Mouse (Mus musculus): ENCODE data around the gene 1810013L24Rik. TPM values are rescaled to one million over a fixed set of nuclear protein-coding genes. Genes with fewer than 3 reads are reported as not detected.
A peak's percentile ranks its signal among the peaks of the same experiment; 100 is the strongest.

The 1810013L24Rik gene
- polyA plus RNA-seq, 1 experiment from 2014 or later = 17.8 TPM

GRCm38 (mm10) chr16:8848309-8849068 lies 18.6 kb downstream of the 1810013L24Rik start:
- Histone ChIP-seq H3K9ac (ENCODE audit: low read length) (no peak overlapping the region), H3K27me3 (ENCODE audit: control insufficient read depth, insufficient read depth, low read length) (no peaks in the 10 kb centered on the region), H3K36me3 (ENCODE audit: control insufficient read depth, insufficient read depth, low read length) (peaks cover 5% of the 10 kb centered on the region), H3K9me3 (replicated peaks; ENCODE audit: control insufficient read depth, low read length) (no peaks in the 10 kb centered on the region), H3K4me3 (replicated peaks; ENCODE audit: low read length) (no peak overlapping the region), H3K27ac (ENCODE audit: low read length) (no peak overlapping the region), H3K4me1 (ENCODE audit: control insufficient read depth, insufficient read depth, low read length) (0 out of 2 replicates have a peak, but pooled peaks cover 3% of the 10 kb centered on the region), H3K4me2 (ENCODE audit: low read depth, low read length) (no peak overlapping the region)
- WGBS = 71% methylated on average over 4 of the region's 4 CpGs
- ATAC-seq (ENCODE audit: insufficient read depth, low FRiP score) = no peak

- no peak overlapping the region for H3K4me3 ChIP-seq (replicated peaks; ENCODE audit: low read length)
- H3K9ac ChIP-seq (ENCODE audit: low read length) = no peak overlapping the region
- H3K4me2 ChIP-seq (ENCODE audit: low read depth, low read length) = no peak overlapping the region
- peak; percentile 53; the same call in 1 of the 2 replicates for ATAC-seq (ENCODE audit: insufficient read depth, low FRiP score)
- no peaks in the 10 kb centered on the region for H3K27me3 ChIP-seq (ENCODE audit: control insufficient read depth, insufficient read depth, low read length)
- WGBS = 50% methylated on average over 1 of the region's 1 CpGs
- peaks cover 5% of the 10 kb centered on the region for H3K36me3 ChIP-seq (ENCODE audit: control insufficient read depth, insufficient read depth, low read length)
- no peak overlapping the region for H3K27ac ChIP-seq (ENCODE audit: low read length)
- 0 out of 2 replicates have a peak, but pooled peaks cover 3% of the 10 kb centered on the region for H3K4me1 ChIP-seq (ENCODE audit: control insufficient read depth, insufficient read depth, low read length)
- no peaks in the 10 kb centered on the region for H3K9me3 ChIP-seq (replicated peaks; ENCODE audit: control insufficient read depth, low read length)
Observed at GRCm38 (mm10) chr16:8849929-8850328, 20.0 kb downstream of the 1810013L24Rik start.

- no peak overlapping the region for H3K27ac ChIP-seq (ENCODE audit: low read length)
Observed at GRCm38 (mm10) chr16:8855143-8855542, 25.2 kb downstream of the 1810013L24Rik start.

GRCm38 (mm10) chr16:8856820-8857219 lies 26.9 kb downstream of the 1810013L24Rik start:
- ATAC-seq (ENCODE audit: insufficient read depth, low FRiP score) = no peak
- WGBS = 86% methylated on average over 2 of the region's 2 CpGs
- Histone ChIP-seq H3K27me3 (ENCODE audit: control insufficient read depth, insufficient read depth, low read length) (no peaks in the 10 kb centered on the region), H3K9ac (ENCODE audit: low read length) (no peak overlapping the region), H3K4me3 (replicated peaks; ENCODE audit: low read length) (no peak overlapping the region), H3K4me1 (ENCODE audit: control insufficient read depth, insufficient read depth, low read length) (no peaks in the 10 kb centered on the region), H3K36me3 (ENCODE audit: control insufficient read depth, insufficient read depth, low read length) (peaks cover 13% of the 10 kb centered on the region), H3K27ac (ENCODE audit: low read length) (no peak overlapping the region), H3K9me3 (replicated peaks; ENCODE audit: control insufficient read depth, low read length) (no peaks in the 10 kb centered on the region), H3K4me2 (ENCODE audit: low read depth, low read length) (no peak overlapping the region)

More at GRCm38 (mm10) chr16:8855143-8855542, 25.2 kb downstream of the 1810013L24Rik start:
- ATAC-seq (ENCODE audit: insufficient read depth, low FRiP score) = no peak
- Histone ChIP-seq H3K4me3 (replicated peaks; ENCODE audit: low read length) (no peak overlapping the region), H3K27me3 (ENCODE audit: control insufficient read depth, insufficient read depth, low read length) (no peaks in the 10 kb centered on the region), H3K4me1 (ENCODE audit: control insufficient read depth, insufficient read depth, low read length) (no peaks in the 10 kb centered on the region), H3K9ac (ENCODE audit: low read length) (no peak overlapping the region), H3K36me3 (ENCODE audit: control insufficient read depth, insufficient read depth, low read length) (peaks cover 12% of the 10 kb centered on the region), H3K9me3 (replicated peaks; ENCODE audit: control insufficient read depth, low read length) (no peaks in the 10 kb centered on the region), H3K4me2 (ENCODE audit: low read depth, low read length) (no peak overlapping the region)
- 90% methylated on average over 2 of the region's 2 CpGs for WGBS

DNA sequence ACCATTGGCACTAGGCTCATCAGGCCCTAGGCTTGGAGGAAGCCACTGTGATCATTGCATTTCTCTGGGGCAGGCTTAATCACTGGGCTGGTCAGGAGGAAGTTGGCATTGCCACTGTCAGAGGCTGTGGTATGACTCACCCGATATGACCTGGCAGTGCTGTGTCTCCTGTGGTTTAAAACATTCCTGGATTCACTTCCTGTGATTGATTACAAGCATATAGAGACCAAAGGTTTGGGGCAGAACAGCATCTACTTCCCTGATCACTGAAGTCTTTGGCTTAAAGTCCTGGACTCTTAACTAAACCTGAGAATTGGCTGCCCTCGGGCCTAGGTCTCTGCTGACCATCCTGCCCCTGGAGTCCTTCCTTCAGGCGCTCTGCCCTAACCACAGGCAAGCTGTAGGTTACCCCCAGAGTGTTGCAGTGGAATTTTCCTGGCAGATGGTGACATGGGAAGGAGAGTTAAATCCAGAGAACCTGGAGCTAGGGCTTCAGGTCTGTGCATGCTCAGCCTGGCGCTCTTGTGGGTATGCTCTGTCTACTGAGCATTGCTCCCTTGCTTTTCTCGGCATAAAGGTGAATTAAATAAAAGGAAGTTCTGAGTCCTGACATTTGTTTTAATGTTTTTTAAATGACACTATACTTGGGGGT lies 32.6 kb downstream of the 1810013L24Rik start:
- Histone ChIP-seq H3K9ac (ENCODE audit: low read length) (no peak overlapping the region), H3K27me3 (ENCODE audit: control insufficient read depth, insufficient read depth, low read length) (no peaks in the 10 kb centered on the region), H3K4me2 (ENCODE audit: low read depth, low read length) (no peak overlapping the region), H3K27ac (ENCODE audit: low read length) (no peak overlapping the region), H3K4me1 (ENCODE audit: control insufficient read depth, insufficient read depth, low read length) (peaks cover 13% of the 10 kb centered on the region), H3K4me3 (replicated peaks; ENCODE audit: low read length) (no peak overlapping the region), H3K9me3 (replicated peaks; ENCODE audit: control insufficient read depth, low read length) (no peaks in the 10 kb centered on the region), H3K36me3 (ENCODE audit: control insufficient read depth, insufficient read depth, low read length) (0 out of 2 replicates have a peak, but pooled peaks cover 4% of the 10 kb centered on the region)
- ATAC-seq (ENCODE audit: insufficient read depth, low FRiP score) = no peak
- 81% methylated on average over 5 of the region's 5 CpGs for WGBS

DNA sequence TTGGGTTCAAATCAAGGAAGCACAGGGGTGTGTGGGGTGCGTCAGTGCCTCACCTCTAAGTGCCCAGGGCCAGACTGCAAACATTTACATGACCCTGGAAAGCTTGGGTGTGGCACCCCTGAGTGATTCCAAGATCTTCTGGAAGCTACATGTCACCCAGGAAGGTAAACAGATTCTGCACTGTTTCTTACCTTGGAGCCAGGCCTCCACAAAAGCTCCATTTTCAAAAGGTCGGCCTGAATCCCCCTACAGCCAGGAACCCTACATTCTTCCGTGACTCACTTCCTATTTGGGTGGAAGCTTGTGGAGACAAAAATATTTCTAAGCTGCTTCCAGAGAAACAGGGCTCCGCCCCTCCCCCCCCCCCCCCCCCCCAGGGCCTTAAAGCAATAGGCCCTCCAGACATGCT lies 34.3 kb downstream of the 1810013L24Rik start:
- Histone ChIP-seq H3K4me3 (replicated peaks; ENCODE audit: low read length) (no peak overlapping the region), H3K27me3 (ENCODE audit: control insufficient read depth, insufficient read depth, low read length) (no peaks in the 10 kb centered on the region), H3K27ac (ENCODE audit: low read length) (peak overlapping the region; percentile 49), H3K9me3 (replicated peaks; ENCODE audit: control insufficient read depth, low read length) (no peaks in the 10 kb centered on the region), H3K4me2 (ENCODE audit: low read depth, low read length) (peak overlapping the region; percentile 30; the same call in 1 of the 2 replicates), H3K9ac (ENCODE audit: low read length) (no peak overlapping the region), H3K36me3 (ENCODE audit: control insufficient read depth, insufficient read depth, low read length) (0 out of 2 replicates have a peak, but pooled peaks cover 4% of the 10 kb centered on the region), H3K4me1 (ENCODE audit: control insufficient read depth, insufficient read depth, low read length) (peaks cover 13% of the 10 kb centered on the region)
- 0 out of 2 replicates have a peak, but pooled peaks have one; percentile 16 for ATAC-seq (ENCODE audit: insufficient read depth, low FRiP score)
- WGBS = 12% methylated on average over 4 of the region's 4 CpGs

DNA sequence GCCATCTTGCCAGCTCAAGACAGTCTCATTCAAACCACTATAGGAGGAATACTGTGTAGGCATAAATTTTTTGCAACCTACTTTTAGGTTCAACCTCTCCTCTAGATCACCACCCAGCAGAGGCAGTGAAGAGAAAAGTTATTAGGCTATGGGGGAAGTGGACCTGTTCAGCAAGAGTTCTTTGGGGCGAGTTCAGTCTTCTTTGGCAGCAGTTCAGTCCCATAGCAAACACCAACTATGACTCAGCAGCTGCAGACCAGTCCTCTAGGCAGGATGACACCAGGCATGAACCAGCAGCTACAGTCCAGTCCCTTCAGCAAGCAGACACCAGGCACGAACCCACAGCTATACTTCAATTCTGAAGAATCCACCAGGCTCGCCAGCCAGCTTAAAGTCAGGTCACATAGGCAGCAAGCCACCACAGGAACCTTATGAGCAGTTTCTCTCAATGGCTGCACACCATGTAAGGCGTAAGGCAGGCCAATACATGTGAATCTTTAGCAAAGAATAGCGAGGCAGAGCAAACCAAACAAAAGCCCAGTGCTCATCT lies 37.6 kb downstream of the 1810013L24Rik start:
- Histone ChIP-seq H3K36me3 (ENCODE audit: control insufficient read depth, insufficient read depth, low read length) (no peaks in the 10 kb centered on the region), H3K27ac (ENCODE audit: low read length) (no peak overlapping the region), H3K4me2 (ENCODE audit: low read depth, low read length) (no peak overlapping the region), H3K27me3 (ENCODE audit: control insufficient read depth, insufficient read depth, low read length) (no peaks in the 10 kb centered on the region), H3K9ac (ENCODE audit: low read length) (no peak overlapping the region), H3K9me3 (replicated peaks; ENCODE audit: control insufficient read depth, low read length) (no peaks in the 10 kb centered on the region), H3K4me3 (replicated peaks; ENCODE audit: low read length) (no peak overlapping the region), H3K4me1 (ENCODE audit: control insufficient read depth, insufficient read depth, low read length) (peaks cover 13% of the 10 kb centered on the region)
- no peak for ATAC-seq (ENCODE audit: insufficient read depth, low FRiP score)
- WGBS = 84% methylated on average over 5 of the region's 5 CpGs

DNA sequence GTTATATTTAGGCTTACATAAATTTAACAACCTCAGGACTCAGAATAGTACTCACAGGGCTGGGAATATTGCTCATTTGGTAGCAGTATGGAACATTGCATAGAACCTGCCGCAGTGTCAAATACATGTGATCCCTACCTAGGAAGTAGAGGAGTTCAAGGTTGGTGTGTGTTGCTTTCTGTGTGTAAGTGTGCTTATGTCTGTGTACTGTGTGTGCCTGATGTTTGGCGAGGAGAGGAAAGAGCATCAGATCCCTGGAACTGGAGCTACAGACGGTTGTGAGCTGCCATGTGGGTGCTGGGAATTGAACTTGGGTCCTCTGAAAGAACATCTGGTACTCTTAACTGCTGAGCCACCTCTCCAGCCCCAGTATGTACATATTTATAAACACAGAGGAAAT lies 38.6 kb downstream of the 1810013L24Rik start:
- WGBS = 93% methylated on average over 3 of the region's 3 CpGs

DNA sequence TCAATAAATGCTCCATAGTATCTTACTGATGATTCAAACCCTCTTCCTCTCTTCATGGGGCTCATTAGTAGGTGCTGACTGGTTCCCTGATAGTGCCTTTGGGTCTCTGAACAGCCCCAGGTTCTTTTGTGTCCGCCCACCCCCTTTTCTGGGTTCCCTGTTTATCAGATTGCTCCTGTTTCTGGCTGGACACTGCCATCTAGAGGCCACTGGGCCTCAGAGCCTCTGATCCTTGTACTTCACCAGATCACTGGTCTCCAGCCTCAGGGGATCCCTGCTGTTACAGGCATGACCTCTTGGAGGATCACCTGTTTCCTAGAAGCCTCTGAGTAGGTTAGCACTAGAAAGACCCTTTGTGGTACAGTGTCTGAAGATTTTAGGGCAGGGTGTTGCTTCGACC lies 39.8 kb downstream of the 1810013L24Rik start:
- Histone ChIP-seq H3K36me3 (ENCODE audit: control insufficient read depth, insufficient read depth, low read length) (no peaks in the 10 kb centered on the region), H3K4me3 (replicated peaks; ENCODE audit: low read length) (no peak overlapping the region), H3K9ac (ENCODE audit: low read length) (no peak overlapping the region), H3K27ac (ENCODE audit: low read length) (no peak overlapping the region), H3K4me2 (ENCODE audit: low read depth, low read length) (no peak overlapping the region), H3K4me1 (ENCODE audit: control insufficient read depth, insufficient read depth, low read length) (no peaks in the 10 kb centered on the region), H3K27me3 (ENCODE audit: control insufficient read depth, insufficient read depth, low read length) (no peaks in the 10 kb centered on the region), H3K9me3 (replicated peaks; ENCODE audit: control insufficient read depth, low read length) (no peaks in the 10 kb centered on the region)
- WGBS = 39% methylated on average over 2 of the region's 2 CpGs
- no peak; the same call in 1 of the 2 replicates for ATAC-seq (ENCODE audit: insufficient read depth, low FRiP score)

More for the DNA sequence above, 38.6 kb downstream of the 1810013L24Rik start:
- H3K36me3 ChIP-seq (ENCODE audit: control insufficient read depth, insufficient read depth, low read length) = no peaks in the 10 kb centered on the region
- no peak overlapping the region for H3K4me3 ChIP-seq (replicated peaks; ENCODE audit: low read length)
- H3K27me3 ChIP-seq (ENCODE audit: control insufficient read depth, insufficient read depth, low read length) = no peaks in the 10 kb centered on the region
- H3K9me3 ChIP-seq (replicated peaks; ENCODE audit: control insufficient read depth, low read length) = no peaks in the 10 kb centered on the region
- H3K4me1 ChIP-seq (ENCODE audit: control insufficient read depth, insufficient read depth, low read length) = peaks cover 10% of the 10 kb centered on the region
- no peak overlapping the region for H3K9ac ChIP-seq (ENCODE audit: low read length)
- no peak for ATAC-seq (ENCODE audit: insufficient read depth, low FRiP score)
- no peak overlapping the region for H3K4me2 ChIP-seq (ENCODE audit: low read depth, low read length)
- no peak overlapping the region for H3K27ac ChIP-seq (ENCODE audit: low read length)

Data from stomach, embryonic 16.5 days (tissue).